Mouse (Mus musculus): ENCODE results near the gene Zfp131. TPM values are rescaled to one million over a fixed set of nuclear protein-coding genes. Genes with fewer than 3 reads are reported as not detected.

The Zfp131 gene
- polyA plus RNA-seq, 1 experiment: 3.6 TPM

DNA sequence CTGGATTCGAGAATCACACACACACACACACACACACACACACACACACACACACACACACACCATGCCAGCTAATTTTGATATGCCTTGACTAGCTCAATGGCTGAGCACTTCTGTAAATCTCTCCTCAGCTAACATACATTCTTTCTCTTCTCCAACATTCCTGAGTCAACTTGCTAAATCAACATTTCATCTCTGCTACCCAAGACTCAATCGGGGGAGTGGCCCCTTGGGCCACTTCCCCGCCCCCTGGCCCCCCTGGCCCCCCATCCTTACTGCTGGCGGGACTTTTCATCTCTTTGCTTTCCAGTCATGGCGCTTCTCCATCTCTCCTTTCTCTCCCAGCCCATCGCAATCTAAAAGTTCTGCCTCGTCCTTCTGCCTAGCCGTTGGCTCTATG is 26.1 kb upstream of the Zfp131 start:
- WGBS: 39% methylated on average over 8 of the region's 8 CpGs

DNA sequence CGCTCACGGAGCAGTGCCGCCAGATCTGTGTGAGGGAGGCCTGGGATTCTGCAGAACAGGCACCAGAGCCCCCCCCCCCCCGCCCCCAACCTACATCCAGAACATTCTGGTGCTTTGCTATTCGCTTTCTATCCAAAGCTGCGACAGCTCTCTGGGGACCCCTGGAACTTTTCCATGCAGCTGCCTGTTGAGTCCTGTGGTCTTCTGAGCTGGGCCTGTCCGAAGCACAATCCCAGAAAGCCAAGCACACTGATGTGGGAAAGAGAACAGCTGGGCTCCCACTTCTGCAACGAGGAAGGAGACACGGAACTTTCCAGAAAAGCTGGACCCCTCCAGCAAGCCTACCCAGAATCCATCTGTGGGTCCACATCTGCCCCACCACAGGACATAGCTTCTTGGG is 19.3 kb upstream of the Zfp131 start:
- Histone ChIP-seq H3K4me1 (ENCODE audit: control insufficient read depth, insufficient read depth, insufficient read length, low read length) (no peaks in the 10 kb centered on the region), H3K27ac (ENCODE audit: insufficient read depth, low read depth, low read length) (no peak overlapping the region), H3K36me3 (ENCODE audit: control insufficient read depth, insufficient read depth, low read length) (no peaks in the 10 kb centered on the region), H3K27me3 (ENCODE audit: control insufficient read depth, insufficient read depth, low read length) (no peaks in the 10 kb centered on the region), H3K4me3 (ENCODE audit: low read depth, low read length) (no peak overlapping the region)
- 80% methylated on average over 9 of the region's 9 CpGs for WGBS
- TF ChIP-seq CTCF (IDR thresholded peaks at IDR 0.05; ENCODE audit: extremely low read depth, insufficient read length, insufficient replicate concordance, low read depth, low read length) (no peak), POLR2A (IDR thresholded peaks at IDR 0.05; ENCODE audit: low read depth, low read length) (no peak)

More for the DNA sequence above, 26.1 kb upstream of the Zfp131 start:
- Histone ChIP-seq H3K27me3 (ENCODE audit: control insufficient read depth, insufficient read depth, low read length) (no peaks in the 10 kb centered on the region), H3K4me3 (ENCODE audit: low read depth, low read length) (no peak overlapping the region), H3K36me3 (ENCODE audit: control insufficient read depth, insufficient read depth, low read length) (no peaks in the 10 kb centered on the region), H3K27ac (ENCODE audit: insufficient read depth, low read depth, low read length) (no peak overlapping the region), H3K4me1 (ENCODE audit: control insufficient read depth, insufficient read depth, insufficient read length, low read length) (no peaks in the 10 kb centered on the region)
- TF ChIP-seq CTCF (IDR thresholded peaks at IDR 0.05; ENCODE audit: extremely low read depth, insufficient read length, insufficient replicate concordance, low read depth, low read length) (no peak), POLR2A (IDR thresholded peaks at IDR 0.05; ENCODE audit: low read depth, low read length) (no peak)

- Histone ChIP-seq H3K27ac (ENCODE audit: insufficient read depth, low read depth, low read length) (no peak overlapping the region), H3K4me3 (ENCODE audit: low read depth, low read length) (no peak overlapping the region), H3K4me1 (ENCODE audit: control insufficient read depth, insufficient read depth, insufficient read length, low read length) (no peaks in the 10 kb centered on the region), H3K27me3 (ENCODE audit: control insufficient read depth, insufficient read depth, low read length) (no peaks in the 10 kb centered on the region), H3K36me3 (ENCODE audit: control insufficient read depth, insufficient read depth, low read length) (no peaks in the 10 kb centered on the region)
- 32% methylated on average over 2 of the region's 2 CpGs for WGBS
- no peak for TF ChIP-seq CTCF (IDR thresholded peaks at IDR 0.05; ENCODE audit: extremely low read depth, insufficient read length, insufficient replicate concordance, low read depth, low read length)
- no peak for TF ChIP-seq POLR2A (IDR thresholded peaks at IDR 0.05; ENCODE audit: low read depth, low read length)
Measured at GRCm38 (mm10) chr13:119808937-119809336, 18.2 kb upstream of the Zfp131 start.

GRCm38 (mm10) chr13:119797656-119798055 is 7.0 kb upstream of the Zfp131 start:
- no peak overlapping the region for H3K4me3 ChIP-seq (ENCODE audit: low read depth, low read length)
- H3K4me1 ChIP-seq (ENCODE audit: control insufficient read depth, insufficient read depth, insufficient read length, low read length): no peaks in the 10 kb centered on the region
- TF ChIP-seq CTCF (IDR thresholded peaks at IDR 0.05; ENCODE audit: extremely low read depth, insufficient read length, insufficient replicate concordance, low read depth, low read length) (no peak), POLR2A (IDR thresholded peaks at IDR 0.05; ENCODE audit: low read depth, low read length) (no peak)
- no peaks in the 10 kb centered on the region for H3K27me3 ChIP-seq (ENCODE audit: control insufficient read depth, insufficient read depth, low read length)
- no peak overlapping the region for H3K27ac ChIP-seq (ENCODE audit: insufficient read depth, low read depth, low read length)
- 39% methylated on average over 4 of the region's 4 CpGs for WGBS
- H3K36me3 ChIP-seq (ENCODE audit: control insufficient read depth, insufficient read depth, low read length): no peaks in the 10 kb centered on the region

- no peak overlapping the region for H3K27ac ChIP-seq (ENCODE audit: insufficient read depth, low read depth, low read length)
- no peak overlapping the region for H3K4me3 ChIP-seq (ENCODE audit: low read depth, low read length)
- 75% methylated on average over 5 of the region's 5 CpGs for WGBS
- H3K36me3 ChIP-seq (ENCODE audit: control insufficient read depth, insufficient read depth, low read length): peaks cover 4% of the 10 kb centered on the region
- H3K4me1 ChIP-seq (ENCODE audit: control insufficient read depth, insufficient read depth, insufficient read length, low read length): no peaks in the 10 kb centered on the region; the same call in 1 of the 2 replicates
- no peak for TF ChIP-seq CTCF (IDR thresholded peaks at IDR 0.05; ENCODE audit: extremely low read depth, insufficient read length, insufficient replicate concordance, low read depth, low read length)
- no peak for TF ChIP-seq POLR2A (IDR thresholded peaks at IDR 0.05; ENCODE audit: low read depth, low read length)
- no peaks in the 10 kb centered on the region for H3K27me3 ChIP-seq (ENCODE audit: control insufficient read depth, insufficient read depth, low read length)
Measured at GRCm38 (mm10) chr13:119792791-119793404, 2.2 kb upstream of the Zfp131 start.

DNA sequence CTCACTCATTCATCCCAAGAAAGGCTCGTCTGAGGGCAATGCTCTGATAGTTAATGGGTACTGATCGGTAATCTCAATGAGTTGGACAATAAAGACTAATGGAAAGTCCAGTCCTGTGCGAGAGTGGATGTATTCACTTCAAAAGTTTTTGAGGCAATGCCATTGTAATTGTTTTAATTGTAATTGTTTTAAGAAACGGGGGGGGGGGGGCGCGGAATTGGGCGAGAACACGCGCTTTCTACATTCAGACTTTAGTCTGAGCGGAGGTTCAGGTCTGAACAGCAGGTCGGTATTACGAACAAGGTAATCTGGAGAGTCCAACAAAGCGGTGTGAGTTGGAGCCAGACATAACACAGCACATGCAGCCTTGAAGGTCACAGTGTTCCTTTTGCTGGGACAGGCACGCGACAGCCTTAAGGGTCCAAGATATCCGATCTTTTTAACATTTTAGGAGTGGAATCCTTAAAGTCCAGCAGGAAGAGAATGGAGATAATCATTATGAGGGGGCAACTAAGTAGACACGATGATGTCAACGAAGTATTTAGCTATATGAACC is 969 bp upstream of the Zfp131 start:
- 3% methylated on average over 18 of the region's 18 CpGs for WGBS
- no peaks in the 10 kb centered on the region for H3K27me3 ChIP-seq (ENCODE audit: control insufficient read depth, insufficient read depth, low read length)

DNA sequence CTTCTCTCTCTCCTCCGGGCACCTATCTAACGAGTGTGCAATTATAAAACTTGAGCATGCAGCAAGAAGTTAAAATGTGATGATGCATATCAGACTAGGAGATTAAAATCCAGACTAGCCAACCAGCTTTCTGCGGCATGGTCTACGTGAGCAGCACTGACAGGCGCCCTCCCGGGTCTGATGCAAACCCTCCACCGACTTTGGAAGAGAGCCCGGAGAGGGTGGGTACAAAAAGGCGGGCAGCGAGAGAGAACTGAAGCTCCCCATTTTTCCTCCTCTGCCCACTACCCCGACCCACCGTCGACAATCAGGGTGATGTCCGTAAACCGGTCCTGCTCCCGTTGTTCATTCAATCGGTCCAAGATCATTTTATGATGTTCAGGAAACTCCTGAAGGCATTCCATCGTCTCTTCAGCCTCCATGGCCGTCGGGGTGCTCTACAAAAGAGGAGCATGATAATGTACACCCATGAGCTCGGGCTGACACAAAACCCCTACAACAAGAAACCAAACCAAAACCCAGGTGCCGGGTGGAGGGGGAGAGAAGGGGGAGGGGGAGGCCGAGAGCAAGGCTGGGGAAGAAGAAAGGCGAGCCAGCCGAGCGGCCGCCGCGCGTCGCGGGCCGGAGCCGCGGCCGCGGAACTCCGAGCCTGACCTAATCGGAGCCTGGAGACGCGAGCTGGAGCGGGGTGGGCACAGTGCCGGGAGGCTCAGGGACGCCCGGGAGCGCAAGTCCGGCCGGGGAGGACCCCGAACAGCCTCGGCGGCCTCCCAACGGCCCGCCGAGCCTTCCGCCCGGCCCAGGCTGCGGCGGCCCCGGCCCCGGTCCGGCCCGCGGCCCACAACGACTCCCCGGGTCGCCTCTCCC is 605 bp downstream of the Zfp131 start:
- Histone ChIP-seq H3K4me3 (ENCODE audit: low read depth, low read length) (peak overlapping the region; percentile 87), H3K4me1 (ENCODE audit: control insufficient read depth, insufficient read depth, insufficient read length, low read length) (no peaks in the 10 kb centered on the region; the same call in 1 of the 2 replicates), H3K27ac (ENCODE audit: insufficient read depth, low read depth, low read length) (peak overlapping the region; percentile 76), H3K27me3 (ENCODE audit: control insufficient read depth, insufficient read depth, low read length) (no peaks in the 10 kb centered on the region), H3K36me3 (ENCODE audit: control insufficient read depth, insufficient read depth, low read length) (peaks cover 11% of the 10 kb centered on the region)
- 1% methylated on average over 60 of the region's 66 CpGs for WGBS
- TF ChIP-seq POLR2A (IDR thresholded peaks at IDR 0.05; ENCODE audit: low read depth, low read length): no peak; the same call in 1 of the 2 replicates
- no peak for TF ChIP-seq CTCF (IDR thresholded peaks at IDR 0.05; ENCODE audit: extremely low read depth, insufficient read length, insufficient replicate concordance, low read depth, low read length)

More for the DNA sequence above, 969 bp upstream of the Zfp131 start:
- H3K4me3 ChIP-seq (ENCODE audit: low read depth, low read length): peak overlapping the region; percentile 87
- H3K27ac ChIP-seq (ENCODE audit: insufficient read depth, low read depth, low read length): peak overlapping the region; percentile 51
- H3K36me3 ChIP-seq (ENCODE audit: control insufficient read depth, insufficient read depth, low read length): peaks cover 4% of the 10 kb centered on the region
- H3K4me1 ChIP-seq (ENCODE audit: control insufficient read depth, insufficient read depth, insufficient read length, low read length): no peaks in the 10 kb centered on the region; the same call in 1 of the 2 replicates
- no peak for TF ChIP-seq CTCF (IDR thresholded peaks at IDR 0.05; ENCODE audit: extremely low read depth, insufficient read length, insufficient replicate concordance, low read depth, low read length)
- no peak for TF ChIP-seq POLR2A (IDR thresholded peaks at IDR 0.05; ENCODE audit: low read depth, low read length)
